Mouse (Mus musculus) heart, embryonic 10.5 days (tissue): ENCODE measurements around the gene Ccr4. TPM values are rescaled to one million over a fixed set of nuclear protein-coding genes. Genes with fewer than 3 reads are reported as not detected.

Experiments used
- DNase-seq: peaks from one replicate; pipeline ENCODE4 v3.0.0-alpha.2; 2017; ENCODE audit warnings: low spot score
- H3K27ac ChIP-seq: fragments of 300-500 bp; sonication (generic); 2 replicates; pipeline ENCODE4 v1.5.1; 2016; ENCODE audit warnings: mild to moderate bottlenecking
- H3K27me3 ChIP-seq: fragments of 300-500 bp; sonication (generic); 2 replicates; pipeline ENCODE4 v1.6.1; 2016; ENCODE audit warnings: mild to moderate bottlenecking; ENCODE audit not compliant: poor library complexity, insufficient read depth, severe bottlenecking
- H3K36me3 ChIP-seq: fragments of 300-500 bp; sonication (generic); 2 replicates; pipeline ENCODE4 v1.6.1; 2016; ENCODE audit warnings: mild to moderate bottlenecking, moderate library complexity
- H3K4me1 ChIP-seq: fragments of 300-500 bp; sonication (generic); 2 replicates; pipeline ENCODE4 v1.6.1; 2016; ENCODE audit warnings: mild to moderate bottlenecking
- H3K4me3 ChIP-seq: fragments of 300-500 bp; sonication (generic); 2 replicates; pipeline ENCODE4 v1.5.1; 2016; ENCODE audit warnings: mild to moderate bottlenecking, moderate library complexity
- H3K9me3 ChIP-seq: fragments of 300-500 bp; sonication (generic); 2 replicates; pipeline ENCODE4 v1.6.1; 2016; ENCODE audit warnings: mild to moderate bottlenecking, moderate library complexity
- WGBS: fragments of 180-500 bp; shearing (Covaris S2); methylation state at CpG from one replicate; pipeline ENCODE4 v1.1.7; 2016; 5-methylcytosine and 5-hydroxymethylcytosine counted together
- polyA plus RNA-seq: library from polyadenylated mRNA; unstranded; fragments of >200 nt; fragmentation: Nextera tagmentation; extraction: Ambion mirVana; gene quantifications from 2 replicates; pipeline ENCODE4 v1.2.1, GENCODE M21; 2016

Ccr4 gene
- polyA plus RNA-seq, 1 experiment from 2014 or later, result not detected

DNA sequence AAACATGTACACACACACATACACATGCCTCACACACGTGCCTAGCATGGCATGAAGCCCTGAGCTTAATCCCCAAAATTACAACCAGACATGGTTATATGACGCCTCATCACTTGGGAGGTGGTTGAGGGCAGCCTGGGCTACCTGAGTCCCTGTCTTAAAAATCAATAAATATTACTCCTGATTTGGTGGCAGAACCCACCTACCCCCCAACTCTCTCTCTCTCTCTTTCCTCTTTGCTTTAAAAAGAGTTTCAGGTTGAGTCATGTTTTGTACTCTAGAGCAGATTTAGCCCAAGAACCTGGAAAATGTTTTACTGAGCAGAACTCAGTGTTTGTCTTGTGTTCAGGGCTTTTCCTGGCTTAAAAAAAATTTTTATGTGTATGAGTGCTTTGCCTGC is 49.3 kb downstream of the Ccr4 start:
- H3K4me1 ChIP-seq, result no peaks in the 10 kb centered on the region
- no peak for DNase-seq
- no peak overlapping the region for H3K27ac ChIP-seq
- no peaks in the 10 kb centered on the region for H3K27me3 ChIP-seq
- 79% methylated on average over 2 of the region's 2 CpGs for WGBS
- no peak overlapping the region for H3K4me3 ChIP-seq
- no peaks in the 10 kb centered on the region for H3K9me3 ChIP-seq
- peaks cover 37% of the 10 kb centered on the region; the same call in 1 of the 2 replicates for H3K36me3 ChIP-seq

DNA sequence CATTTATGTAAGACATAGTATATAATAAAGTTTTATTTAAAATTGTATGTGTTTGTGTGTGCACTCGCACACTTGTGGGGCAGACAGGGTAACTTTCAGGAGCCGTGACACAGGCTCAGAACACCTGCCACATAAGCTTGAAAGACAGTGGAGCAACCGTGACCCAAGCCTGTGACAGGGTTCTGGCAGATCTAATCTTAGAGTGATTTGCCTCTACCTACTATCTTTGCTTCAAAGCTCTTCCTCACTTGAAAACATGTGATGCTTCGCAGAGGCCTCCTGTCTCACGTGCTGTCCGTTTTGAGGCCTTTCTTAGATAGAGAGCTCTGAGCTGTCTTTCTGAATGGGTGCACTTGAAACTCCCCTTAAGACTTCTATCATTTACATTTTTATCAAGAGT is 52.3 kb downstream of the Ccr4 start:
- Histone ChIP-seq H3K36me3 (peaks cover 23% of the 10 kb centered on the region; the same call in 1 of the 2 replicates), H3K27ac (no peak overlapping the region), H3K4me1 (peaks cover 10% of the 10 kb centered on the region), H3K4me3 (no peak overlapping the region), H3K9me3 (no peaks in the 10 kb centered on the region), H3K27me3 (no peaks in the 10 kb centered on the region)
- no peak for DNase-seq
- 61% methylated on average over 6 of the region's 6 CpGs for WGBS

DNA sequence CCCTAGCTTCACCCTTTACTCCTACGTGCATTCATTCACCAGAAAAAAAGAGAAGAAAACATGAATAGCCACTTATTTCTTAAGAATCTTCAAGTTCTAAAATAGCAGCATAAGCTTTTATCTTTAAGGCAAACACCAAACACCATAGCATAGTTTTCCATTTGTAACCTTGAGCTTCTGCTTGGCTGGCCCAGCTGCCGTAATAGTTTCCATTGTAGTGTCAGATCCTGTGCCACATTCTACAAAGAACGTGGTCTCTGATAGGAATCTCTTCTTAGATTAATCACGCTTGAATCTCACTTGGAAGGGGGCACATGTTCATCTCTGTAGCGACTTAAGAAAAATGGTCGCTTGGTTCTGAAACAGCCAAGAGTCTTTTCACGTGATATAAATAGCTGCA is 53.1 kb downstream of the Ccr4 start:
- 79% methylated on average over 7 of the region's 7 CpGs for WGBS
- Histone ChIP-seq H3K4me3 (no peak overlapping the region), H3K4me1 (peaks cover 16% of the 10 kb centered on the region), H3K9me3 (no peaks in the 10 kb centered on the region), H3K36me3 (peaks cover 15% of the 10 kb centered on the region; the same call in 1 of the 2 replicates), H3K27me3 (no peaks in the 10 kb centered on the region), H3K27ac (no peak overlapping the region)
- DNase-seq, result no peak

- Histone ChIP-seq H3K4me1 (peaks cover 16% of the 10 kb centered on the region), H3K4me3 (no peak overlapping the region), H3K27me3 (no peaks in the 10 kb centered on the region), H3K36me3 (peaks cover 3% of the 10 kb centered on the region; the same call in 1 of the 2 replicates), H3K27ac (no peak overlapping the region), H3K9me3 (no peaks in the 10 kb centered on the region)
- WGBS, result 68% methylated on average over 13 of the region's 13 CpGs
- no peak for DNase-seq
Measured at GRCm38 (mm10) chr9:114449120-114449754, 55.5 kb downstream of the Ccr4 start.

GRCm38 (mm10) chr9:114448700-114449099 is 56.0 kb downstream of the Ccr4 start:
- H3K27me3 ChIP-seq, result no peaks in the 10 kb centered on the region
- no peak overlapping the region for H3K27ac ChIP-seq
- 62% methylated on average over 5 of the region's 5 CpGs for WGBS
- no peaks in the 10 kb centered on the region for H3K9me3 ChIP-seq
- H3K4me1 ChIP-seq, result peaks cover 16% of the 10 kb centered on the region
- no peak overlapping the region for H3K4me3 ChIP-seq
- DNase-seq, result no peak
- peaks cover 3% of the 10 kb centered on the region; the same call in 1 of the 2 replicates for H3K36me3 ChIP-seq

DNA sequence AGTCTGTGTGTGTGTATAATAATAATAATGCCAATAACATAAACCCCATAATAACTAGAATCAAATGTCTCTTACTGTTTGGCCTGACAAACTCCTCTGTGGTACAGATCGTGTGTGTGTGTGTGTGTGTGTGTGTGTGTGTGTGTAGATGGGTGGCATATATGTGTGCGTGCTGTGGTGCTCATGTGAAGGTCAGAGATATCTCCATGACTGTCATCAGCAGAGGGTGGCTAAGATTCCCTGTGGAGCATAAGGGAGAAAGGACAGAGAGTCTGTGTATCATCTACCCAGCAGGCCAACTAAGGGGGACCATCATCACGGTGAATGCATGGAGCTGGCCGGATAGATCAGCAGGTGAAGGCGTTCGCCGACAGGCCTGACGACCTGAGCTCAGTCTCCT is 57.8 kb downstream of the Ccr4 start:
- peaks cover 16% of the 10 kb centered on the region for H3K4me1 ChIP-seq
- 70% methylated on average over 8 of the region's 8 CpGs for WGBS
- no peaks in the 10 kb centered on the region for H3K9me3 ChIP-seq
- DNase-seq, result no peak
- no peaks in the 10 kb centered on the region for H3K27me3 ChIP-seq
- H3K36me3 ChIP-seq, result peaks cover 15% of the 10 kb centered on the region
- H3K27ac ChIP-seq, result peak overlapping the region; percentile 37; the same call in 1 of the 2 replicates
- H3K4me3 ChIP-seq, result no peak overlapping the region

DNA sequence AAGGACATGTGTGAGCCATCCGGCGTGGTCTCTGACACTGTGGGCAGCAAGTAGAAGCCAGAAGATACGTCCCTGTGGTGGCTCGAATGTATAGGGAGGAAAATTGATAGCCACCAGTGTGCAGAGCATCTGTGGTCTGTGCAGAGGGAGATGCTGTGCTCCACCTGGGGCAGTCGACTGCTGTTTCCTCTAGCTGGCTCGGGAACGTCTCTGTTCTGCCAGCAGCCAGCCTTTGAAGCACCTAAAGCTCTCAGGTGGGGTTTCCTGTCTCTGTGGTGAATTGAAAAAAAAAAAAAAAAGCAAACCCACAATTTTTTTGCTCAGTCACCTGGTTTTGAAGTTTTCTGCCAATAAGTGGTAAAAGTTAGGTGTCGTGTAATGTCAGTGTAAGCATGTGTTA is 61.4 kb downstream of the Ccr4 start:
- Histone ChIP-seq H3K4me1 (peaks cover 8% of the 10 kb centered on the region; the same call in 1 of the 2 replicates), H3K36me3 (peaks cover 14% of the 10 kb centered on the region), H3K27ac (no peak overlapping the region), H3K4me3 (no peak overlapping the region), H3K9me3 (no peaks in the 10 kb centered on the region), H3K27me3 (no peaks in the 10 kb centered on the region)
- 88% methylated on average over 8 of the region's 8 CpGs for WGBS
- no peak for DNase-seq

- Histone ChIP-seq H3K4me3 (no peak overlapping the region), H3K27me3 (no peaks in the 10 kb centered on the region), H3K9me3 (no peaks in the 10 kb centered on the region), H3K27ac (no peak overlapping the region), H3K36me3 (peaks cover 17% of the 10 kb centered on the region), H3K4me1 (peaks cover 8% of the 10 kb centered on the region; the same call in 1 of the 2 replicates)
- 86% methylated on average over 9 of the region's 9 CpGs for WGBS
- no peak for DNase-seq
Measured at GRCm38 (mm10) chr9:114442893-114443292, 61.8 kb downstream of the Ccr4 start.

DNA sequence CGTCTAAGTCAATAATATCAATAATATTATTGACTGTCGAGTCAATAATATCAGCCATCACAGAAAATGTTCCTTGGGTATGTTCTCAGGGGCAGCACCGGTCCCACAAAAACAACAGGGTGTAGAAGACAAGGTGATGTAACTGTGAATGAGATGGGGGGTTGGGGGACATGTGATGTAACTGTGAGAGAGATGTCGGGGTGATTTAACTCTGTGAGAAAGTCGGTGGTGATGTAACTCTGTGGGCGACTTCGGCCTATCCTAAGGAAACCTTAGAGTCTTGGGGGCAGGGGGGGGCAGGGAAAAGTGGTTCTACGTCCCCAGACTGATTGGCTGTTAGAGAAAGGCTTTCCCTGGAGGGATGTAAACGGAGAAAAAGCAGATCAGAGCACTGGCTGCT is 62.5 kb downstream of the Ccr4 start:
- peaks cover 4% of the 10 kb centered on the region; the same call in 1 of the 2 replicates for H3K4me1 ChIP-seq
- 89% methylated on average over 9 of the region's 9 CpGs for WGBS

GRCm38 (mm10) chr9:114440548-114440947 is 64.2 kb downstream of the Ccr4 start:
- Histone ChIP-seq H3K4me1 (no peaks in the 10 kb centered on the region), H3K9me3 (no peaks in the 10 kb centered on the region), H3K36me3 (peaks cover 31% of the 10 kb centered on the region), H3K27ac (no peak overlapping the region), H3K27me3 (no peaks in the 10 kb centered on the region), H3K4me3 (no peak overlapping the region)
- WGBS, result 87% methylated on average over 10 of the region's 10 CpGs
- no peak for DNase-seq

More for the DNA sequence above, 62.5 kb downstream of the Ccr4 start:
- no peaks in the 10 kb centered on the region for H3K27me3 ChIP-seq
- no peaks in the 10 kb centered on the region for H3K9me3 ChIP-seq
- H3K27ac ChIP-seq, result no peak overlapping the region
- DNase-seq, result no peak
- H3K4me3 ChIP-seq, result no peak overlapping the region
- peaks cover 22% of the 10 kb centered on the region for H3K36me3 ChIP-seq

Other genes starting within 250 kb of the Ccr4 start
- not detected in 2 replicates for gene Bcl2a1c, start 174.8 kb downstream of the Ccr4 start, polyA plus RNA-seq
- gene Crtap, start 114.2 kb downstream of the Ccr4 start, polyA plus RNA-seq, result 92.4 and 124 TPM in 2 replicates
- gene Glb1, start 103.8 kb downstream of the Ccr4 start, polyA plus RNA-seq, result 33.5 and 45.1 TPM in 2 replicates
- gene Tmppe, start 103.8 kb downstream of the Ccr4 start, polyA plus RNA-seq, result 11.5 and 14.6 TPM in 2 replicates
- gene C130032M10Rik, start 10.8 kb upstream of the Ccr4 start, polyA plus RNA-seq, result 0.38 and 0.97 TPM in 2 replicates
- gene Trim71, start 59.5 kb upstream of the Ccr4 start, polyA plus RNA-seq, result 2.4 and 3.1 TPM in 2 replicates
- gene Cnot10, start 135.3 kb upstream of the Ccr4 start, polyA plus RNA-seq, result 44.8 and 53.3 TPM in 2 replicates
- gene Dync1li1, start 183.9 kb upstream of the Ccr4 start, polyA plus RNA-seq, result 71.3 and 83.9 TPM in 2 replicates
- 39.4 and 47.3 TPM in 2 replicates for gene Cmtm6, start 226.2 kb upstream of the Ccr4 start, polyA plus RNA-seq